Mouse (Mus musculus) limb, embryonic 15.5 days (tissue): ENCODE measurements around the gene Mast4. TPM values are rescaled to one million over a fixed set of nuclear protein-coding genes. Genes with fewer than 3 reads are reported as not detected.

Experiments
- ATAC-seq: fragments of 200-750 bp; cut with Nextera tagmentation; 2 replicates; pipeline ENCODE4 v1.8.0; 2017; ENCODE audit warnings: low read depth, moderate TSS enrichment; ENCODE audit not compliant: insufficient number of reproducible peaks, low FRiP score, low TSS enrichment
- H3K27ac ChIP-seq: fragments of 300-500 bp; sonication (generic); 2 replicates; pipeline ENCODE4 v1.5.1; 2015; ENCODE audit warnings: moderate library complexity, mild to moderate bottlenecking, inconsistent platforms
- H3K27me3 ChIP-seq: fragments of 300-500 bp; sonication (generic); 2 replicates; pipeline ENCODE4 v1.6.1; 2015; ENCODE audit warnings: inconsistent platforms
- H3K36me3 ChIP-seq: fragments of 300-500 bp; sonication (generic); 2 replicates; pipeline ENCODE4 v1.6.1; 2015; ENCODE audit warnings: inconsistent platforms
- H3K4me1 ChIP-seq: fragments of 300-500 bp; sonication (generic); 2 replicates; pipeline ENCODE4 v1.6.1; 2015; ENCODE audit warnings: inconsistent platforms
- H3K4me2 ChIP-seq: fragments of 300-500 bp; sonication (generic); 2 replicates; pipeline ENCODE4 v1.6.1; 2015; ENCODE audit warnings: mild to moderate bottlenecking, inconsistent platforms
- H3K4me3 ChIP-seq: fragments of 300-500 bp; sonication (generic); 2 replicates; pipeline ENCODE4 v1.5.1; 2015; ENCODE audit warnings: mild to moderate bottlenecking, inconsistent platforms
- H3K9ac ChIP-seq: fragments of 300-500 bp; sonication (generic); 2 replicates; pipeline ENCODE4 v1.6.1; 2015; ENCODE audit warnings: inconsistent platforms
- H3K9me3 ChIP-seq: fragments of 300-500 bp; sonication (generic); 2 replicates; pipeline ENCODE4 v1.6.1; 2016; ENCODE audit warnings: inconsistent platforms
- WGBS: fragments of 180-500 bp; shearing (Covaris S2); methylation state at CpG from one replicate; pipeline ENCODE4 v1.1.7; 2015; 5-methylcytosine and 5-hydroxymethylcytosine counted together
- polyA plus RNA-seq: library from polyadenylated mRNA; unstranded; fragments of >200 nt; fragmentation: Nextera tagmentation; extraction: Ambion mirVana; gene quantifications from 2 replicates; pipeline ENCODE4 v1.2.1, GENCODE M21; 2015

Mast4 gene
- polyA plus RNA-seq, 1 experiment from 2014 or later = 26.3 TPM

- Histone ChIP-seq H3K27me3 (no peaks in the 10 kb centered on the region), H3K27ac (no peak overlapping the region), H3K9ac (no peak overlapping the region), H3K4me2 (no peak overlapping the region), H3K4me1 (no peaks in the 10 kb centered on the region), H3K4me3 (no peak overlapping the region), H3K9me3 (no peaks in the 10 kb centered on the region), H3K36me3 (no peaks in the 10 kb centered on the region)
- WGBS = 16% methylated on average over 7 of the region's 7 CpGs
- no peak for ATAC-seq
These were observed 160.6 kb downstream of the Mast4 start for GRCm38 (mm10) chr13:103173545-103174182.

GRCm38 (mm10) chr13:103151944-103152343, 182.4 kb downstream of the Mast4 start:
- no peak overlapping the region for H3K27ac ChIP-seq
- 83% methylated on average over 8 of the region's 8 CpGs for WGBS
- no peak overlapping the region for H3K4me2 ChIP-seq
- no peaks in the 10 kb centered on the region for H3K36me3 ChIP-seq
- H3K27me3 ChIP-seq = no peaks in the 10 kb centered on the region
- no peaks in the 10 kb centered on the region for H3K9me3 ChIP-seq
- H3K9ac ChIP-seq = no peak overlapping the region
- no peaks in the 10 kb centered on the region for H3K4me1 ChIP-seq
- ATAC-seq = no peak
- H3K4me3 ChIP-seq = no peak overlapping the region

- 59% methylated on average over 11 of the region's 11 CpGs for WGBS
These were observed 183.1 kb downstream of the Mast4 start for GRCm38 (mm10) chr13:103151171-103151570.

GRCm38 (mm10) chr13:103150671-103151070, 183.6 kb downstream of the Mast4 start:
- no peak for ATAC-seq
- Histone ChIP-seq H3K27ac (no peak overlapping the region), H3K9me3 (no peaks in the 10 kb centered on the region), H3K36me3 (no peaks in the 10 kb centered on the region), H3K4me3 (no peak overlapping the region), H3K27me3 (no peaks in the 10 kb centered on the region), H3K9ac (no peak overlapping the region), H3K4me2 (no peak overlapping the region), H3K4me1 (no peaks in the 10 kb centered on the region)
- 84% methylated on average over 4 of the region's 4 CpGs for WGBS

More at GRCm38 (mm10) chr13:103151171-103151570, 183.1 kb downstream of the Mast4 start:
- no peak for ATAC-seq
- Histone ChIP-seq H3K36me3 (no peaks in the 10 kb centered on the region), H3K4me2 (no peak overlapping the region), H3K27ac (no peak overlapping the region), H3K4me1 (no peaks in the 10 kb centered on the region), H3K9me3 (no peaks in the 10 kb centered on the region), H3K9ac (no peak overlapping the region), H3K27me3 (no peaks in the 10 kb centered on the region), H3K4me3 (no peak overlapping the region)

GRCm38 (mm10) chr13:103149415-103149814, 184.9 kb downstream of the Mast4 start:
- H3K27ac ChIP-seq = no peak overlapping the region
- no peak overlapping the region for H3K9ac ChIP-seq
- H3K4me3 ChIP-seq = no peak overlapping the region
- no peak overlapping the region for H3K4me2 ChIP-seq
- H3K36me3 ChIP-seq = no peaks in the 10 kb centered on the region
- H3K9me3 ChIP-seq = no peaks in the 10 kb centered on the region
- ATAC-seq = no peak
- 71% methylated on average over 7 of the region's 7 CpGs for WGBS
- H3K4me1 ChIP-seq = no peaks in the 10 kb centered on the region
- no peaks in the 10 kb centered on the region for H3K27me3 ChIP-seq

- H3K9me3 ChIP-seq = no peaks in the 10 kb centered on the region
- H3K9ac ChIP-seq = no peak overlapping the region
- H3K27me3 ChIP-seq = no peaks in the 10 kb centered on the region
- no peak overlapping the region for H3K4me2 ChIP-seq
- no peak overlapping the region for H3K4me3 ChIP-seq
- 76% methylated on average over 5 of the region's 5 CpGs for WGBS
- no peaks in the 10 kb centered on the region for H3K36me3 ChIP-seq
- H3K4me1 ChIP-seq = no peaks in the 10 kb centered on the region
- H3K27ac ChIP-seq = no peak overlapping the region
- no peak for ATAC-seq
These were observed 190.0 kb downstream of the Mast4 start for GRCm38 (mm10) chr13:103144343-103144742.

GRCm38 (mm10) chr13:103141304-103141703, 193.0 kb downstream of the Mast4 start:
- H3K4me1 ChIP-seq = no peaks in the 10 kb centered on the region
- H3K9me3 ChIP-seq = no peaks in the 10 kb centered on the region
- no peaks in the 10 kb centered on the region for H3K27me3 ChIP-seq
- H3K4me2 ChIP-seq = no peak overlapping the region
- H3K27ac ChIP-seq = no peak overlapping the region
- no peak for ATAC-seq
- H3K4me3 ChIP-seq = no peak overlapping the region
- WGBS = 74% methylated on average over 5 of the region's 5 CpGs
- H3K36me3 ChIP-seq = no peaks in the 10 kb centered on the region
- H3K9ac ChIP-seq = no peak overlapping the region

GRCm38 (mm10) chr13:103140051-103140450, 194.2 kb downstream of the Mast4 start:
- Histone ChIP-seq H3K27ac (no peak overlapping the region), H3K9ac (no peak overlapping the region), H3K36me3 (no peaks in the 10 kb centered on the region), H3K9me3 (no peaks in the 10 kb centered on the region), H3K4me3 (no peak overlapping the region), H3K4me2 (no peak overlapping the region), H3K27me3 (no peaks in the 10 kb centered on the region), H3K4me1 (no peaks in the 10 kb centered on the region)
- ATAC-seq = no peak
- 91% methylated on average over 13 of the region's 13 CpGs for WGBS

GRCm38 (mm10) chr13:103138298-103138697, 196.0 kb downstream of the Mast4 start:
- Histone ChIP-seq H3K27ac (no peak overlapping the region), H3K4me1 (no peaks in the 10 kb centered on the region), H3K36me3 (no peaks in the 10 kb centered on the region), H3K4me3 (no peak overlapping the region), H3K27me3 (no peaks in the 10 kb centered on the region), H3K9ac (no peak overlapping the region), H3K4me2 (no peak overlapping the region), H3K9me3 (no peaks in the 10 kb centered on the region)
- ATAC-seq = no peak

- Histone ChIP-seq H3K27me3 (no peaks in the 10 kb centered on the region), H3K9ac (no peak overlapping the region), H3K4me3 (no peak overlapping the region), H3K9me3 (no peaks in the 10 kb centered on the region), H3K27ac (no peak overlapping the region), H3K36me3 (no peaks in the 10 kb centered on the region), H3K4me2 (no peak overlapping the region), H3K4me1 (no peaks in the 10 kb centered on the region)
- 88% methylated on average over 17 of the region's 17 CpGs for WGBS
- no peak for ATAC-seq
These were observed 198.9 kb downstream of the Mast4 start for GRCm38 (mm10) chr13:103135224-103135883.

- H3K4me2 ChIP-seq = no peak overlapping the region
- no peaks in the 10 kb centered on the region for H3K36me3 ChIP-seq
- no peaks in the 10 kb centered on the region for H3K9me3 ChIP-seq
- H3K4me3 ChIP-seq = no peak overlapping the region
- no peak for ATAC-seq
- H3K27ac ChIP-seq = no peak overlapping the region
- no peaks in the 10 kb centered on the region for H3K27me3 ChIP-seq
- no peak overlapping the region for H3K9ac ChIP-seq
- H3K4me1 ChIP-seq = no peaks in the 10 kb centered on the region
- 95% methylated on average over 2 of the region's 2 CpGs for WGBS
These were observed 202.5 kb downstream of the Mast4 start for GRCm38 (mm10) chr13:103131781-103132180.

GRCm38 (mm10) chr13:103129130-103129797, 205.0 kb downstream of the Mast4 start:
- no peaks in the 10 kb centered on the region for H3K36me3 ChIP-seq
- H3K4me3 ChIP-seq = no peak overlapping the region
- no peak overlapping the region for H3K27ac ChIP-seq
- no peak overlapping the region for H3K9ac ChIP-seq
- no peak overlapping the region for H3K4me2 ChIP-seq
- H3K4me1 ChIP-seq = no peaks in the 10 kb centered on the region
- H3K27me3 ChIP-seq = no peaks in the 10 kb centered on the region
- WGBS = 63% methylated on average over 6 of the region's 6 CpGs
- H3K9me3 ChIP-seq = no peaks in the 10 kb centered on the region
- no peak for ATAC-seq
